Mouse (Mus musculus): ENCODE data around the gene Sncb. TPM values are rescaled to one million over a fixed set of nuclear protein-coding genes. Genes with fewer than 3 reads are reported as not detected.

The Sncb gene
- polyA plus RNA-seq, 1 experiment = not detected

- no peak for DNase-seq (ENCODE audit: low read depth)
These were observed 16.8 kb upstream of the Sncb start for GRCm38 (mm10) chr13:54783235-54783634.

GRCm38 (mm10) chr13:54781086-54781485 is 14.7 kb upstream of the Sncb start:
- no peak for DNase-seq (ENCODE audit: low read depth)

- no peak for DNase-seq (ENCODE audit: low read depth)
These were observed 14.2 kb upstream of the Sncb start for GRCm38 (mm10) chr13:54780592-54780991.

- no peak for DNase-seq (ENCODE audit: low read depth)
These were observed 617 bp upstream of the Sncb start for GRCm38 (mm10) chr13:54767012-54767411.

- DNase-seq (ENCODE audit: low read depth) = no peak
These were observed 859 bp downstream of the Sncb start for GRCm38 (mm10) chr13:54765281-54766191.

- DNase-seq (ENCODE audit: low read depth) = no peak
These were observed 5.5 kb downstream of the Sncb start for GRCm38 (mm10) chr13:54760906-54761305.

GRCm38 (mm10) chr13:54760164-54760795 is 6.1 kb downstream of the Sncb start:
- no peak for DNase-seq (ENCODE audit: low read depth)

- DNase-seq (ENCODE audit: low read depth) = no peak
These were observed 6.9 kb downstream of the Sncb start for GRCm38 (mm10) chr13:54759496-54759895.

- DNase-seq (ENCODE audit: low read depth) = no peak
These were observed 7.5 kb downstream of the Sncb start for GRCm38 (mm10) chr13:54758756-54759470.

GRCm38 (mm10) chr13:54758045-54758755 is 8.2 kb downstream of the Sncb start:
- no peak for DNase-seq (ENCODE audit: low read depth)

GRCm38 (mm10) chr13:54757093-54757830 is 9.1 kb downstream of the Sncb start:
- no peak for DNase-seq (ENCODE audit: low read depth)

- DNase-seq (ENCODE audit: low read depth) = no peak
These were observed 10.2 kb downstream of the Sncb start for GRCm38 (mm10) chr13:54756156-54756712.

- no peak for DNase-seq (ENCODE audit: low read depth)
These were observed 11.1 kb downstream of the Sncb start for GRCm38 (mm10) chr13:54755201-54755830.

- no peak for DNase-seq (ENCODE audit: low read depth)
These were observed 12.0 kb downstream of the Sncb start for GRCm38 (mm10) chr13:54754169-54755080.

- DNase-seq (ENCODE audit: low read depth) = no peak
These were observed 12.7 kb downstream of the Sncb start for GRCm38 (mm10) chr13:54753733-54754132.

- DNase-seq (ENCODE audit: low read depth) = no peak
These were observed 13.7 kb downstream of the Sncb start for GRCm38 (mm10) chr13:54752656-54753055.

- no peak for DNase-seq (ENCODE audit: low read depth)
These were observed 15.7 kb downstream of the Sncb start for GRCm38 (mm10) chr13:54750699-54751098.

GRCm38 (mm10) chr13:54749864-54750411 is 16.5 kb downstream of the Sncb start, which contains the start of gene Gprin1:
Gene Gprin1, minus strand, starts transcription at chr13:54749874.
- DNase-seq (ENCODE audit: low read depth) = no peak

Measured in gonadal fat pad, adult 2 months (tissue).